Mouse (Mus musculus) cerebellum, adult 11-12 months (tissue): ENCODE measurements around the gene Duox1.
A peak's percentile ranks its signal among the peaks of the same experiment; 100 is the strongest.

Source experiments
- DNase-seq: peaks from one replicate; pipeline ENCODE4 v3.0.0; 2022

The Duox1 gene

DNA sequence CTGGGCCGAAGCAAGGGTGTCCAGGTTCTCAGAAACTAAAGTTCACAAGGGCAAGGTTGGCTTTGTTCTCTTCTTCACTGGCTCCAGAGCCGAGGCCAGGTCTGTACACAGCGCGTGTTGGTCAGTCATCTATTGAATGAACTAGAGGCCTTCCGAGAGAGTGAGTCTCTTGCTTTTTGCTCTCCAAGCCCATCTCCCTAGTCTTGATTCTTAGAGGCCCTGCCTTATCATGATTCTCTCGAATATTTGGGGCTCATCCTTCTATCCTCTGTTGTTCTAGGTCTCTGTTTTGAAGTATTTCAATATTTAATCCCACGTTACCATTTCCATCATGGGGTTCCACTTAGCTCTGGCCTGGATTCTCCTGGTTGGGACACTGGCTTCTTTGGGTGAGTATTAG lies at the start of gene Duox1:
Gene Duox1 (plus strand): TSS at position 301 of the 400 bp plus-strand sequence.
- DNase-seq = no peak

DNA sequence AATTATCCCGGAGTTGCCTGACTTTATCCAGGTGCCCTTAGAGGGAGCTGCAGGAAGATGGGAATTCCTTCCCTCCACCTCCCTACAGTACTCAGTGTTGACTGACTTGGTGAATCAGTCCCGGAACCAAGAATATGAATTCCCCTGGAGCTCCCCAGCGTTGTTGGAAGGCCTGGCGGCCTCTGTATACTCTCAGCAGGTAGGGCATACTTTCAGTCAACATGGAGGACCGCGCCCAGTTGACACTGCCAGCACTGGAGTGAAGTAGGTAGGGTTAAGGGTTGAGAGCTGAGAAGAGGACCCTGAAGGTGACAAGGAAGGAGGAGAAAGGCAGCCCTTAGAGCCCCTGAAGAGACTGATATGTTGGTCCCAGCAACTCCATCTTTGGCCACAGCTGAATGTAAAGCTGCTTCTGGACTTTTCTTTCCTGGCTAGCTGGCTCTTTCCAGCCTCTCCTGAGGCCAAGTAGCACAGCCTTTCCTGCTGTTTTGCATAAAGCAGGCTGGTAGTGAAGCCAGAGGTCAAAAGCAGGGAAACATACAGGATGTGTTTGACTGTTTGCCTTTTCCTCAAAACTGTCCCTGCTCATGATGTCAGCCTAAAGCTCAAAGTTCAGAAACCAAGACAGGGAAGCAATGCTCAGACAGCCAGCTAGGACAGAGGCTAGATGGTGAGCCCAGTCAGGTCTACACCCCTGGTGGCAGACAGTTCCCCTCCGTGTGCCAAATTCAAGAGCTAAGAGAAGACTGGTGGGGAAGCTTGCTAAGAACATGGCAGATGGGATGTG lies 48.9 kb upstream of the Duox1 start:
- DNase-seq = no peak

GRCm38 (mm10) chr2:122278769-122279168 lies 36.7 kb upstream of the Duox1 start:
- no peak for DNase-seq

GRCm38 (mm10) chr2:122284091-122284490 lies 31.4 kb upstream of the Duox1 start:
- DNase-seq = no peak

GRCm38 (mm10) chr2:122286137-122286536 lies 29.3 kb upstream of the Duox1 start:
- DNase-seq = no peak

- DNase-seq = no peak
Observed at GRCm38 (mm10) chr2:122294916-122295315, 20.6 kb upstream of the Duox1 start.

GRCm38 (mm10) chr2:122297271-122298095 lies 18.0 kb upstream of the Duox1 start:
- no peak for DNase-seq

GRCm38 (mm10) chr2:122298096-122298499 lies 17.4 kb upstream of the Duox1 start, which contains the start of gene Duox2:
Gene Duox2 (minus strand): TSS chr2:122298449.
- no peak for DNase-seq

DNA sequence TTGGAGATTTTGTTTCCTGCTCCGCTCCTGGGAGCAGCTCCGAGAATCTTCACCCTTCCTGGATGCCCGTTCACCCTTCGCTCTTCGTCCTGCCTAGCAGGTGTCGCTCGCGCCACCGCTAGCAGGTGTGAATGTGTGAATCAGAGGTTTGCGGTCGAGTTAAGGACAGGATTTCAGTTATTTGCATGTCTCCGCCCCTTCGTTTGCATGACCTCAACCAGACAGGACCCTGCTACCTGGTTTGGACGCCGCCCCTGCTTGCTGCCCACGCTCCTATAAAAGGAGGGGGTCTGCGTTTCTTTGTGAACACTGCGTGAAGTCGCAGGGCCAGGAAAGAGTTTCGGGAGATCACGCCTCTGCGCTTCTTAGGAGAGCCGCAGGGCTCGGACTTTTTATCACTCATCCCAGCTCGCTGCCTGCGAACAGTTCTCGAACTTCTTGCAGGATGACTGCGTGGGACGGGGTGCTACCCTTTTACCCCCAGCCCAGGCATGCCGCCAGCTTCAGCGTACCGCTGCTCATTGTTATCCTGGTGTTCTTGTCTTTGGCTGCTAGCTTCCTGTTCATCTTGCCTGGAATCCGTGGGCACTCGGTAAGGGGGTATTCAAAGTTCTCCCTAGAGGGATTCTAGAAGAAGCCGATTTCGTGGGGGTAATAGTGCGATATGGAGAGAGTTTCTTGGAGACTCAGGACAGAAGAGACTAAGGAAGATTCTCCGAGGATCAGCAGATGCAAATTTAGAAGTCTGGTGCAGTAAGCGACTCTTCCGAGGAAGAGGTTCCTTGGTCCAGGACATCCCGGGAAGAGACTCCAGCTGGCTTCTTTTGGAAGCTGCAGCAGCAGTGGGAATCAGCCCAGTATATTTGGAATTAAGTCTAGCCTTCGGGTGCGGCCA lies 16.6 kb upstream of the Duox1 start, which contains the start of gene Duoxa2:
Gene Duoxa2 (plus strand): TSS at position 305 of the 895 bp plus-strand sequence.
- no peak for DNase-seq

GRCm38 (mm10) chr2:122299911-122300655 lies 15.4 kb upstream of the Duox1 start:
- DNase-seq = no peak

DNA sequence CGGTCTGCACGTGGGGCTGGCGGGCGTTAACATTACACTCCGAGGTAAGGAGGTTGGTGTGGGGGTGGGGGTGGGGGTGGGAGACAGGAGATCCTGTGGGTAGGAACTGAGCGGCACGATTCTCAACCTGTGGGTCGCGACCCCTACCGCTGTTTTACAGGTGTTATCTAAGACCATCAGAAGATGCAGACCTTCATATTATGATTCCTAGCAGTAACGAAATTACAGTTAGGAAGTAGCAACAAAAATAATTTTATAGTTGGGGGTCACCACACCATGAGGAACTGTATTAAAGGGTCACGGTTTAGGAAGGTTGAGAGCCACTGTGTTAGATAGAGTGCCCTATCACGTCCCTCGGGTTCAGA lies 14.8 kb upstream of the Duox1 start:
- no peak for DNase-seq

DNA sequence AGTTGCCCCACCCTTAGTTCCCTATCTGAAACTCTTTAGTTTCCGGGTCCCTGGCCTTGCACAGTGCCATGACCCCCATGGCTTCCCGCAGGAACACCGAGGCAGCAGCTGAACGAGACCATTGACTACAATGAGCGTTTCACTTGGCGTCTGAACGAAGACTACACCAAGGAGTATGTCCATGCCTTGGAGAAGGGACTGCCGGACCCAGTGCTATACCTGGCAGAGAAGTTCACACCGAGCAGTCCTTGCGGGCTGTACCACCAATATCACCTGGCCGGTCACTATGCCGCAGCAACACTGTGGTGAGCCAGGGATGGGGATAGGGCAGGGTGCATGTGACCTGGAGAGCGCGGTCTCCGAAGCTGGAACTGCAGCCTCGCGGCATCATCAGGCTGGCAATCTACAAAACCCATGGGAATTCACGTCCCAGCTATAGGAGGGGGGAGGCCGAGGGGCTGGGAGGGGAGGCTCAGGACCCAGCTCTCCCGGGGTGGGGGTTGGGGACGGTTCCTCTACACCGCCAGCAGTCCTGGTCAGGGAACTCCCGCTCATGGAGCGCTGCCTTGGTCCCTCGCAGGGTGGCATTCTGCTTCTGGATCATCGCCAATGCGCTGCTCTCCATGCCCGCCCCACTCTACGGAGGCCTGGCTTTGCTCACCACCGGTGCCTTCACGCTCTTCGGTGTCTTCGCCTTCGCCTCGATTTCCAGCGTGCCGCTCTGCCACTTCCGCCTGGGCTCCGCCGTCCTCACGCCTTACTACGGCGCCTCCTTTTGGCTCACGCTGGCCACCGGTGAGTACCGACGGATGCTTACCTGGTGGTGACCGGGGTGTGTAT lies 14.2 kb upstream of the Duox1 start:
- DNase-seq = peak; percentile 27

- DNase-seq = no peak
Observed at GRCm38 (mm10) chr2:122301921-122302573, 13.4 kb upstream of the Duox1 start.

DNA sequence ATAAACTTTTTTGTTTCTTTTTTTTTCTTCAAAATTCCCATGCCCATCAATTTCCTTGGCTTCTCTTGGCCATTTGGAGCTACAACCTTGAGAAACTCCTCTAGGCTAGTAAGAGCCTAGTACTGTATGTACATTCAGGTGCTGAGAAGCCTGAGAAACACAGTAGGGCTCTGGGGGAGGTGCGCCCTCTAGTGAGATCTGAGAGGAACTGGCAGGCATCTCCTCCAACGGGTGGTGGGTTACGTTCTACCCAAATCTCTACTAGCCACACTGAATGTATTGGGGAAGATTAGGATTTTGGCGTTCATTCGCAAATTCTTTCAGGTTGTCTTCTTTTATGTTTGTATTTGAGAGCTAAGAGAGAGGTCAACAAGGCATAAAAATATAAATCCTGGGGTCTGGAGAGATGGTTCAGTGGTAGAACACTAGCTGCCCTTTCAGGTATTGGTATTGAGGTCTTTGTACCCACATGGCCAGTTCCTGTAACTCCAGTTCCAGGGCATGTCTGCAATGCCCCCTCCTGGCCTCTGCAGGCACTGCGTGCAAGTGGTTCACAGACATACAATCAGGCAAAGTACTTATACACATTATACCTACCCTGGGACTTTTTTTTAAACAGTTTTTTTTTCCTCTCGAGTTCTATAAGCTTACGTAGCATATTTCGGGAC lies 12.8 kb upstream of the Duox1 start:
- peak; percentile 45 for DNase-seq

GRCm38 (mm10) chr2:122304544-122304943 lies 10.9 kb upstream of the Duox1 start:
- DNase-seq = no peak

- no peak for DNase-seq
Observed at GRCm38 (mm10) chr2:122305097-122305892, 10.2 kb upstream of the Duox1 start.

- no peak for DNase-seq
Observed at GRCm38 (mm10) chr2:122306184-122306583, 9.3 kb upstream of the Duox1 start.

- DNase-seq = no peak
Observed at GRCm38 (mm10) chr2:122309647-122310046, 5.8 kb upstream of the Duox1 start.

DNA sequence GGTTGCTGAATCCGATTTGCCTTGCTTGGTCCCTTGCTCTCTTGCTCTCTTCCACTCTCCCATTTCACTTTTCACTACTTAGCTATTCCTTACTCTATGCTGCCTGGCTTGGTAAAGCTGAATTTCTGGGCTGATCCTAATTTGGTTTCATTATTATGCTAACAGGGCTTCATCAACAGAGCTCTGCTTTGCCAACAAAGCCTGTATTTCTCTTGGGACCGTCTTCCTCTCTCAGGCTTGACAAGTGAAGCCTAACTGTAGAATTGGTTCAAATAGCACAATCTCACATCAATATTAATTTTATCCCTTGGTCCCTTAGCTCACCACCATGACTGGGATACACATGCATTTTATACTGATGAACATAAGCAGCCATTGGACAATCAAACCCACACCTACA lies 3.9 kb upstream of the Duox1 start:
- DNase-seq = no peak
